Mouse (Mus musculus): Measurements from ENCODE around the gene Phf14. TPM values are rescaled to one million over a fixed set of nuclear protein-coding genes. Genes with fewer than 3 reads are reported as not detected.

The Phf14 gene
- polyA plus RNA-seq (2017; shearing (Covaris generic)) = 35.5 TPM

DNA sequence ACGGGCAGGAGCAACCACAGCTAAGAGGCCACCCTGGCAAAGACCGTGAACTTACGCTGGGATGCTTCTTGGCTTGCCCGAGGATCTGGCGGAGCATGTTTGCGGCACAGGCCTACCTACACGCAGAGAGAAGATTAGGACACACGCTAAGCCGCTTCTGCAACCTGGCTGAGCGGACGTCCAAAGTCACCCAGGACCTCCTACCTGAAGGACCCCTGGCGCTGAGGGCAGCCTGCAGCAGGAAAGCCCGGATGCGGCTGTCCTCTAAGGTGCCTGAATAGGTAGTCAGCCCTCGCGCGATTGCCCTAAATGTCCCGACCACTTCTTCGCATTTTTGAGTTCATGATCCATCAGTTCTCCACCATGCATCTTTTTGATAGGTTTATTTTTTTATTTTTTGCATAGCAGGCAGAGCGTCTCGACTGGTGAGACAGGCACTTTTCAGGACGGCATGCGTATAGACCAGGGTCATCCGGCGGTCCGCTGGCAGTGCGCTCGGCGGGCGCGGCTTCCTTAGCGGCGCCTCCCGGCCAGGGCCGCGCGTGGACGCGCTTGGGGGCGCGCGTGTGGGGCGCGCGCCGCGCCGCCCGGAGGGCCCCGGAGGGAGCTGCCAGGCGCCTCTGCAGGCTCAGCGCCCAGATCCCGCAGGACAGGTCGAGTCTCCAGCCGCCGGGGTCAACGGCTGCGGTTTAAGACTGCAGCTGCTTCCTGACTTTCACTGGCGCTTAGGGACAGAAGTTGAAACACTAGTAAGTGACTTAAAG is at the start of gene Phf14, which contains the start of gene Ndufa4:
TSS of gene Phf14 (plus strand) at position 541 of the 764 bp plus-strand sequence.
TSS of gene Ndufa4 (minus strand) at position 229 of the 764 bp plus-strand sequence.

Other genes with a start within 250 kb of the Phf14 start
- 283 TPM for gene Ndufa4, start 312 bp upstream of the Phf14 start, polyA plus RNA-seq (2017; shearing (Covaris generic))